ENCODE assay signal across 17 mouse cellular contexts in the genomic region with DNA sequence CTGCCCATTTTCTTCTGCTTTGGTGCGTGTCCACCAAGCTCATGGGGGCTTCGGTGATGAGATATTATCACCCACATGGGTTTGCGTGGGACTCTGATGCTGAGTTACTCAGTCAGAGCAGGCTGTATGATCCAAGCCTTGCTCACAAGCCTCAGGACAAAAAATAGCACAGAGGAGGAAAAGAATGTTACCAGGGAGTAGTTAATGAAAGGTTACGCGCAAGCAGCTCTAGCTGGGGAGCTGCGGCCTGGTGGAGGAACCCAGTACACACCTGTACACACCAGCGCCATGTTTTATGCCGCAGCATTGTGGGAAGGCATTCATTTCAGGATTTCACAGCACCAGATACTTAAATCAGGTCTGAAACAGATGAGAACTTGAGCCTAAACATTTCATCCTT. TPM values are rescaled to one million over a fixed set of nuclear protein-coding genes. Genes with fewer than 3 reads are reported as not detected.
DNase-seq lines count a peak whose midpoint lies in the region; ATAC-seq lines count a peak whose summit lies in the region.
"Had no signal": no experiment of that assay in that cellular context is flagged by ENCODE, and none has a peak within 500 bp of the region (broad histone marks: within the 10 kb centered on the region; RNA-seq: fewer than 3 reads in every experiment).

No protein-coding gene starts in this region.

- no peak for ATAC-seq in heart, embryonic 15.5 days (replicated peaks; ENCODE audit: insufficient number of reproducible peaks, insufficient read depth, low FRiP score, low read depth)
- no peak for ATAC-seq in limb, embryonic 12.5 days (ENCODE audit: insufficient number of reproducible peaks, insufficient read depth, low FRiP score, low TSS enrichment, low read depth)
- no peak for ATAC-seq in limb, embryonic 13.5 days (ENCODE audit: low FRiP score, low read depth)
- ATAC-seq in neural tube, embryonic 14.5 days (ENCODE audit: low read depth): no peak
- ATAC-seq: inflammation-experienced regulatory T-cells, adult 6 months; Patski had no signal

- H3K27ac ChIP-seq in heart, embryonic 15.5 days: no peak overlapping the region
- H3K27ac ChIP-seq in limb, embryonic 12.5 days: 0 out of 2 replicates have a peak overlapping the region, but pooled peaks have one; percentile 17
- H3K27ac ChIP-seq in limb, embryonic 10.5 days: no peak overlapping the region
- peak overlapping the region; percentile 56 for H3K27ac ChIP-seq in limb, embryonic 13.5 days
- no peak overlapping the region for H3K27ac ChIP-seq in neural tube, embryonic 14.5 days (ENCODE audit: low read depth, low read length)
- H3K27ac ChIP-seq: embryonic facial prominence, embryonic 12.5 days; kidney, embryonic 15.5 days; liver, embryonic 14.5 days; midbrain, embryonic 12.5 days had no signal

- no peak overlapping the region for H3K4me3 ChIP-seq in heart, embryonic 15.5 days
- H3K4me3 ChIP-seq in limb, embryonic 12.5 days (replicated peaks): no peak overlapping the region
- H3K4me3 ChIP-seq in limb, embryonic 10.5 days: no peak overlapping the region
- H3K4me3 ChIP-seq in limb, embryonic 13.5 days: no peak overlapping the region
- H3K4me3 ChIP-seq in neural tube, embryonic 14.5 days (ENCODE audit: low read depth, low read length): 0 out of 2 replicates have a peak overlapping the region, but pooled peaks have one; percentile 9
- H3K4me3 ChIP-seq: embryonic facial prominence, embryonic 12.5 days; kidney, embryonic 15.5 days; midbrain, embryonic 12.5 days had no signal

- no peak for DNase-seq in heart, postnatal 36 days
- DNase-seq in limb, embryonic 10.5 days (ENCODE audit: low spot score): no peak
- no peak for DNase-seq in embryo, embryonic 9.5 days (ENCODE audit: extremely low spot score)
- DNase-seq: adrenal gland, adult 2 months; cerebellum, adult 9-11 months; lung, postnatal 14 days; spleen, adult 18-20 months had no signal

- intact Hi-C loops in heart, postnatal 36 days (cut with DNase I): no loop called here

- no peak overlapping the region for H3K9ac ChIP-seq in heart, embryonic 15.5 days
- H3K9ac ChIP-seq in limb, embryonic 12.5 days (replicated peaks): no peak overlapping the region
- H3K9ac ChIP-seq in limb, embryonic 13.5 days: no peak overlapping the region
- no peak overlapping the region; the same call in 1 of the 2 replicates for H3K9ac ChIP-seq in neural tube, embryonic 14.5 days (replicated peaks; ENCODE audit: low read depth, low read length)
- H3K9ac ChIP-seq: embryonic facial prominence, embryonic 12.5 days; kidney, embryonic 15.5 days; liver, embryonic 14.5 days; midbrain, embryonic 12.5 days had no signal

- H3K9me3 ChIP-seq in heart, embryonic 15.5 days (replicated peaks): no peaks in the 10 kb centered on the region
- no peaks in the 10 kb centered on the region for H3K9me3 ChIP-seq in limb, embryonic 12.5 days
- no peaks in the 10 kb centered on the region for H3K9me3 ChIP-seq in limb, embryonic 10.5 days (replicated peaks)
- H3K9me3 ChIP-seq in limb, embryonic 13.5 days: no peaks in the 10 kb centered on the region
- H3K9me3 ChIP-seq in neural tube, embryonic 14.5 days (ENCODE audit: control insufficient read depth, low read length): no peaks in the 10 kb centered on the region
- H3K9me3 ChIP-seq: embryonic facial prominence, embryonic 12.5 days; kidney, embryonic 15.5 days; midbrain, embryonic 12.5 days had no signal

- H3K4me1 ChIP-seq in heart, embryonic 15.5 days (replicated peaks): peaks cover 26% of the 10 kb centered on the region
- peaks cover 25% of the 10 kb centered on the region for H3K4me1 ChIP-seq in limb, embryonic 12.5 days (replicated peaks)
- H3K4me1 ChIP-seq in limb, embryonic 10.5 days: peaks cover 14% of the 10 kb centered on the region
- H3K4me1 ChIP-seq in limb, embryonic 13.5 days: peaks cover 32% of the 10 kb centered on the region
- H3K4me1 ChIP-seq in neural tube, embryonic 14.5 days (ENCODE audit: control insufficient read depth, insufficient read depth, low read length): peaks cover 9% of the 10 kb centered on the region; the same call in 1 of the 2 replicates

- H3K4me2 ChIP-seq in heart, embryonic 15.5 days: 0 out of 2 replicates have a peak overlapping the region, but pooled peaks have one; percentile 10
- H3K4me2 ChIP-seq in limb, embryonic 12.5 days: no peak overlapping the region; the same call in 1 of the 2 replicates
- peak overlapping the region; percentile 25; the same call in 1 of the 2 replicates for H3K4me2 ChIP-seq in limb, embryonic 13.5 days (replicated peaks)
- peak overlapping the region; percentile 44; the same call in 1 of the 2 replicates for H3K4me2 ChIP-seq in neural tube, embryonic 14.5 days (ENCODE audit: low read depth, low read length)
- H3K4me2 ChIP-seq: kidney, embryonic 15.5 days; midbrain, embryonic 12.5 days had no signal

- WGBS in heart, embryonic 15.5 days: 78% methylated on average over 8 of the region's 8 CpGs
- WGBS in limb, embryonic 12.5 days: 89% methylated on average over 8 of the region's 8 CpGs
- whole genome bisulfite sequencing in limb, embryonic 10.5 days: 92% methylated on average over 8 of the region's 8 CpGs
- 77% methylated on average over 8 of the region's 8 CpGs for WGBS in limb, embryonic 13.5 days
- 92% methylated on average over 8 of the region's 8 CpGs for WGBS in neural tube, embryonic 14.5 days

- no peaks in the 10 kb centered on the region for H3K27me3 ChIP-seq in heart, embryonic 15.5 days
- H3K27me3 ChIP-seq in limb, embryonic 12.5 days: peaks cover 15% of the 10 kb centered on the region
- peaks cover 18% of the 10 kb centered on the region for H3K27me3 ChIP-seq in limb, embryonic 10.5 days (ENCODE audit: low read depth, poor library complexity, severe bottlenecking)
- peaks cover 10% of the 10 kb centered on the region; the same call in 1 of the 2 replicates for H3K27me3 ChIP-seq in limb, embryonic 13.5 days
- H3K27me3 ChIP-seq in neural tube, embryonic 14.5 days (ENCODE audit: control insufficient read depth, insufficient read depth, low read length): 0 out of 2 replicates have a peak, but pooled peaks cover 3% of the 10 kb centered on the region
- H3K27me3 ChIP-seq: Patski had no signal

- H3K36me3 ChIP-seq in heart, embryonic 15.5 days: no peaks in the 10 kb centered on the region
- no peaks in the 10 kb centered on the region for H3K36me3 ChIP-seq in limb, embryonic 12.5 days
- H3K36me3 ChIP-seq in limb, embryonic 10.5 days: no peaks in the 10 kb centered on the region
- peaks cover 4% of the 10 kb centered on the region for H3K36me3 ChIP-seq in limb, embryonic 13.5 days
- no peaks in the 10 kb centered on the region for H3K36me3 ChIP-seq in neural tube, embryonic 14.5 days (ENCODE audit: control insufficient read depth, insufficient read depth, low read length)
- H3K36me3 ChIP-seq: embryonic facial prominence, embryonic 12.5 days; kidney, embryonic 15.5 days; midbrain, embryonic 12.5 days had no signal

RNA-seq across cellular contexts. Expression of gene Inhba, which starts 10.9 kb away (rescaled TPM):
- 12.5 TPM in 2 replicates for polyA plus RNA-seq in heart, embryonic 15.5 days (2015; fragmentation: Nextera tagmentation; extraction: Ambion mirVana)
- total RNA-seq in heart, postnatal 36 days (2021): 1 to 10 TPM; 3.1 TPM
- 9.0 and 10.0 TPM in 2 replicates for polyA plus RNA-seq in limb, embryonic 12.5 days (2016; fragmentation: Nextera tagmentation; extraction: Ambion mirVana)
- polyA plus RNA-seq in limb, embryonic 10.5 days (2016; fragmentation: Nextera tagmentation; extraction: Ambion mirVana): 0.14 and 0.44 TPM in 2 replicates
- 13.8 and 15.8 TPM in 2 replicates for polyA plus RNA-seq in limb, embryonic 13.5 days (2015; fragmentation: Nextera tagmentation; extraction: Ambion mirVana)
- 1.5 and 2.0 TPM in 2 replicates for polyA plus RNA-seq in neural tube, embryonic 14.5 days (2014; fragmentation: Nextera tagmentation; extraction: Ambion mirVana)

Comparison
In these comparisons a context has a peak if more than half of its experiments do, and no peak if none do; other contexts are left out.
1. H3K27ac ChIP-seq: peak in limb, embryonic 12.5 days (single experiment) and limb, embryonic 13.5 days (single experiment); none in heart, embryonic 15.5 days (single experiment), limb, embryonic 10.5 days (single experiment) and neural tube, embryonic 14.5 days (single experiment).